Mouse (Mus musculus) neural tube, embryonic 10.5 days (tissue): ENCODE results near the gene Spats2l.

Source experiments
- DNase-seq: peaks from one replicate; pipeline ENCODE4 v3.0.0-alpha.2; 2017; ENCODE audit warnings: low spot score; ENCODE audit errors: extremely low spot score

The Spats2l gene

DNA sequence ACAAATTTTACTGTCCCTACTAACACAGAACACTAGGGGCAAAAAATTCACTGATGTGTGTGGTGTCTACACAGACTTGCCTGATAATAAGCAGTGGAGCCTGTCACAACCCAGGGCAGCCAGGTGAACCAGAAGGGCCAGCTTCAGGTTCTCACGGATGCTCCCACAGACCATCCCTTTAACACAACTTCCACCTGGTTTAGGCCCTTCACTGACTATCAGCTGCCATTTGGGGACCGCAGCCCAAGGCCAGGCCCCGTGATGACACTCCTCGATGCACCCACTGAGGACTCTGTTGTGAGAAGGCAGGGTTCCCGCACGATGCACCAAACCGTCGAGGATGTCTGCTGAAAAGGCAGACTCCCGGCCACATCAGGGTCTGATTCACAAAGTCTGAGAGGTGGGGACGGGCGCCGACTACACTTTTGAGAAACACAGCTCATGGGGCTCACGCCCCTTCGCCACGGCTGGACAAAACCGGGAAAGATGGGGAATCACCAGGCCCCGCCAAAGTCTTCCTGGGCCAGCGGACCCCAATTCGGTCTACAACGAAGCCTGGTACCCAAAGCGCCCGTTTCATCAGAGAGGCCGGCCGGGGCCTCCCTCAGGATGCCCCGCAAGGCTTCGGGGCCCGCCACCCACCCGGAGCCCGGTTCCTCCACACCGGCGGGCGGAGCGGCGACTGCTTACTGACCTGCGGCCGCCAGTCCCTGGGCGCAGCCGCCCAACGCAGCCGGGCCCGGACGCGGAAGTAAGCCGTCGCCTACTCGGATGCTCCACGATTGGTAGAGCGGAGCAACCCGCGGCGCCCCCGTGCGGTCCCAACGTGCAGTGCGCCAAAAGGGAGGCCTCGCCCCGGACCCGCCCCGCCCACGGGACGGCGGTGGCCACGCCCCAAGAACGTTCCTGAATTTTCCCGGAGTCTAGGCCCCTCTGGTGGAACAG, 195.6 kb downstream of the Spats2l start:
- DNase-seq = peak; percentile 97

- no peak for DNase-seq
Measured at GRCm38 (mm10) chr1:57971588-57971987, 197.6 kb downstream of the Spats2l start.

DNA sequence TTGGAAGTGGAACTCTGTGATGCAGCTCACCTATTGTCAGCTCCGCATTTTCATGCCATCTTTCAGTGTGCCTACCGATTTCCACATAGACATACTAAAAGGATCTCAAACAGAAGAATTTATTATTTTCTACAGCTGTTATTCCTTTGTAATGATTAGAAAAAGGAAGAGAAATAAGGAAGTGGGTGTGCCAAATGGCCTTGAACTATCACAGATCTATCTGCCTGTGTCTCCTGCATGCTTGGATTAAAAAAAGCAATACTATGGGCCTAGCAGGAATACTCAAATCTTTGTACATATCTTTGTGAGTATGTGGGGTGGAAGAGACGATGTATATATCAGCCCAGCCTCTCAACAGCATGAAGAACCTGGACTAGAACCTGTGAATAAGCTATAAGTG, 202.9 kb downstream of the Spats2l start:
- no peak for DNase-seq

- DNase-seq = no peak
Measured at GRCm38 (mm10) chr1:57989052-57989600, 215.2 kb downstream of the Spats2l start.

GRCm38 (mm10) chr1:57991277-57991676, 217.3 kb downstream of the Spats2l start:
- DNase-seq = no peak

GRCm38 (mm10) chr1:57995432-57996132, 221.6 kb downstream of the Spats2l start, which contains the start of gene Sgo2a:
Gene Sgo2a, plus strand, starts transcription at chr1:57995971.
- DNase-seq = peak; percentile 96

GRCm38 (mm10) chr1:57996133-57996615, 222.2 kb downstream of the Spats2l start:
- no peak for DNase-seq
